Mouse (Mus musculus): ENCODE data around the gene Tsen54.

GRCm38 (mm10) chr11:115832064-115832463 is 17.5 kb downstream of the Tsen54 start:
- TF ChIP-seq ZC3H11A (IDR thresholded peaks at IDR 0.05; ENCODE audit: borderline replicate concordance, low read depth, low read length) (no peak), HCFC1 (IDR thresholded peaks at IDR 0.05; ENCODE audit: borderline replicate concordance, insufficient read depth, low read length) (no peak), ZNF384 (IDR thresholded peaks at IDR 0.05; ENCODE audit: low read depth, low read length) (no peak), MAFK (IDR thresholded peaks at IDR 0.05; ENCODE audit: insufficient read depth, low read depth, low read length) (no peak)

Data from ES-E14 (cell line).